Mouse (Mus musculus): ENCODE measurements around the gene Ntng1.

DNA sequence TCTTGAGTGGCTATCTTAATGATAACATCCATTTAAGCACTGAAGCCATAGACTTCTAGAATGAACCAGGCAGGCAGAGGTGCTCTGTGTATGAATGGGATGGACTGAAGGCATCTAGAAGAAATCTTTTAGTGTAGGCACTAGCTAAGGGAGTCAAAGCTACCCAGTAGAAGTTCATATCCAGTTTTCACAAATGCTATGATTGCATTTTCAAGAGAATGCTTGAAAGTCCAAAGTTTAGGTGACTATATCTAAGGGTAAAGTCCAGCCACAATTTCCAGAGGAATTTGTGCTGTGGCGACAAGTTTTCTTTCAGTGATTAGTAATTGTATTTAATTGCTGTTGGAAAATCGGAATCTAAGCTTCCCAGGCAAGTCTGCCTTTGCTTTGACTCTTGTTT is 181.2 kb downstream of the Ntng1 start:
- TF ChIP-seq CTCF (IDR thresholded peaks at IDR 0.05; ENCODE audit: borderline replicate concordance, control insufficient read depth, extremely low read depth, insufficient read depth, low read length, poor library complexity) (no peak), POLR2A (IDR thresholded peaks at IDR 0.05; ENCODE audit: control insufficient read depth, extremely low read depth, insufficient read depth, low read length, poor library complexity) (no peak)
